Mouse (Mus musculus) A20 (cell line): ENCODE measurements around the gene Aagab.

ENCODE experiments used
- DNase-seq: peaks from one replicate; pipeline ENCODE4 v3.0.0-alpha.2; 2011; ENCODE audit warnings: low read depth, low spot score

Gene Aagab

GRCm38 (mm10) chr9:63672797-63673493 lies 70.5 kb downstream of the Aagab start:
- no peak for DNase-seq

GRCm38 (mm10) chr9:63673494-63673805 lies 71.0 kb downstream of the Aagab start:
- no peak for DNase-seq

GRCm38 (mm10) chr9:63674613-63675012 lies 72.2 kb downstream of the Aagab start:
- DNase-seq: no peak

GRCm38 (mm10) chr9:63677621-63678020 lies 75.2 kb downstream of the Aagab start:
- no peak for DNase-seq

- no peak for DNase-seq
Measured at GRCm38 (mm10) chr9:63678076-63678475, 75.6 kb downstream of the Aagab start.

GRCm38 (mm10) chr9:63682301-63682700 lies 79.8 kb downstream of the Aagab start:
- DNase-seq: no peak

GRCm38 (mm10) chr9:63682943-63683342 lies 80.5 kb downstream of the Aagab start:
- DNase-seq: no peak

GRCm38 (mm10) chr9:63684277-63684676 lies 81.8 kb downstream of the Aagab start:
- DNase-seq: no peak

GRCm38 (mm10) chr9:63685352-63685751 lies 82.9 kb downstream of the Aagab start:
- DNase-seq: no peak

GRCm38 (mm10) chr9:63687413-63688015 lies 85.1 kb downstream of the Aagab start:
- DNase-seq: no peak

- DNase-seq: no peak
Measured at GRCm38 (mm10) chr9:63690511-63690910, 88.1 kb downstream of the Aagab start.

GRCm38 (mm10) chr9:63691960-63692359 lies 89.5 kb downstream of the Aagab start:
- no peak for DNase-seq
